Mouse (Mus musculus): Measurements from ENCODE around the gene Tle6.
"Not testable (repeated sequence)": the region's sequence is repeated elsewhere in the genome, so short reads cannot be mapped to it uniquely, and the experiment has no call there.

The Tle6 gene

DNA sequence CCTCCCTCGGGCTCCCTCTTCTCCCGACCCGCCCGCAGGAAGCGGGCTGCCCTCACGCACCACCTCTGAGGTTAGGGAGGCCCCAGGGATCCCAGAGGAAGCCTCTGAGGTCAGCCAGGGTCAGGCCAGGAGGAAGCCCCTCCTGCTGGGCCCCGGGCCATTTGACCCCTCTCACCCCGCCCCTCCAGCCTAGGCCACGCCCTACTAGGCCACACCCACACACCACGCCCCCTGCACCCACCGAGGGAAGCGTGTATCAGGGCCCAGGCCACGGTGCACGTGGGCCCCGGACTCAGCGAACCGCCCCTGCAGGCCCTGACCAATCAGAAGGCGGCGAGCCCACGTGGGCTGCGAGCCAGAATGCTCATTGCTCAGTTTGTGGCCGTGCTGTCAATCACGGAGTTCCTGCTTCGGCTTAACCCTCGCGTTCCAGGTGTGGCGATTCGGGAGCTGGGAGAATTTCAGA, at the start of gene Tle6:
Gene Tle6 (minus strand): TSS at position 336 of the 466 bp plus-strand sequence.
- DNase-seq (ENCODE audit: low spot score): peak; percentile 97

DNA sequence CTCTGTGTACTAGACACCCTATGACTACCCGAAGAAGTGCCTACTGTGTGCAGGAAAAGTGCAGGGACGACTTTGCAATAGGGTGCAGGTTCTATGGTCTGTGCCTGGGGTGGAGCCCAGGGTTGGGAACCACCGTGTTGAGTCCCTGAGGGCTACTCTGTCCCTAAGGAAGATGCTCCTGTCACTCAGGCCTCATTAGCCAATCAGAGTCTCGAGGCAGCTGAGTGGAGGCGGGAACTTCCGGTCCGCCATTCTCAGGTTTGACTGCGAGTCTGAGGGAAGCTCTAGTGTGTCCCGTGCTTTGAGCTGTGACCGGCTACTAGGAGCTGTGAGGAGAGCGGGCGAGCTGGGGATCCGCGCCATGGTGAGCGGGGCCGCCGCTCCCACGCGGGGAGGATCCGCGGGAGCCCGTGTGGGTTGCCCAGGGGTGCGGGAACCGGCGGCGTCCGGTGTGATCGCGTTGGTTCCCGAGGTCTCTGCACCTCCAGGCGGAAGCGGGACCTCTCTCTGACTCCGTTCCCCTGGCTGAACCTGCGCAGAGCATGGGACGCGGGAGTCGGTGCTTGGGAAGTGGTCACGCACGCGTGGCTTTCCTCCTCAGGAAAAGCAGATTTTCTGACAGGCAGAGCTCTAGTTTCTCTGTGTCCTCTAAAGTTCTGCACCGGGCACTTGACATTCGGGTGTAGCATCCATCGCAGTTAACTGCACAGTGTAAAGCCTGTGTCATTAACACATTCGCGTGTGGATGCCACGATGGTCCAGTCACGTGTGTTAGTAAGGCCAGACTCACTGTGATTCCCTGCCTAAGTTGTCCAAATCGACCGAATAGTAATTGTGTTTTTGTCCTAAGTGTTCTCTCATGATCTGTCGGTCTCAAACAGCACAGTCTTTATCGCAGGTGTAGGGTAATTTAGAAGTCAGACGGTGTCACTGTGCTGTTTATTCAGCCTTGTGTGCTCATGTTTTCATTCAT, 48.2 kb upstream of the Tle6 start, which contains the start of gene Gm10778:
Gene Gm10778 (plus strand): TSS at position 257 of the 973 bp plus-strand sequence.
- DNase-seq (ENCODE audit: low spot score): peak; percentile 91

DNA sequence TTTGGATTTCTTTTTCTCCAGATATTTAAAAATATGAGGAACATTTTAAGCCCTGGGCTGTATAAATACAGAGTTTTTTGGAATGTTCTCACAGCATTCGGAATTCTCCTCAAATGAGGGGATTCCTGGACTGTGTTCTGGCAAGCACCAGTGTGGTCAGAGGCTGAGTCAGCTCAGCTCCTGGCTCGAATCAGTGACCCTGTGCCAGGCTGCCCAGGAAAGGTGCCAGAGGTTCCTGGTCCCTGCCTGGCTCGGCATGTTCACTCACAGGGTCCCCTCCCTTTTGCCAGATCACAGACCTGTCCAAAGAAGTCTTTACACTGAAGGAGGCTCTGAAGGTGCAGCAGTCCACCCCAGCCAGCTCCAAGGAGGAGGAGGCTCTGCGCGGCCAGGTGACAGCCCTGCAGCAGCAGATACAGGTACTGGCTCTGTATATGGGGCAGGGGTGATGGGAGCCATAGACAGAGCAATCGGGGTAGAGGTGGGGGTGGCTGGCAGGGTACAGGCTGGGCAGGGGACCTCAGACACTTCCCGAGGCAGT, 45.2 kb upstream of the Tle6 start:
- DNase-seq (ENCODE audit: low spot score): peak; percentile 14

DNA sequence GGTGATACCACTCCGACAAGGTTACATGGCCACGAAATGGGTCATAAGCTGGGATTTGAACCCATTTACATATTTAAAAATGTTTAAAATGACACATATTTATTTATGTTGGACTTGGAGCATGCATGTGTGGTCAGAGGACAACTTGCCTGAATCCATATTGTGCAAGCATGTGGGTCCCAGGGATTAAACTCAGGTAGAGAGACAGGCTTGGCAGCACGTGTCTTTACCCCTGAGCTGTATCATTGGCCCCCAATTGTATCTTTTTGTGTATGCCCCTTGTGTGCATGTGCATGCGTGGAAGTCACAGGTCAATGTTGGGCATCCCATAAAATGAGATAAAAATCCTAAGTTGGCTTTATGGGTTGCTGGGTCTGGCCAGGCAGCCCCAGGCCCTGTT, 44.5 kb upstream of the Tle6 start:
- DNase-seq (ENCODE audit: low spot score): no peak

DNA sequence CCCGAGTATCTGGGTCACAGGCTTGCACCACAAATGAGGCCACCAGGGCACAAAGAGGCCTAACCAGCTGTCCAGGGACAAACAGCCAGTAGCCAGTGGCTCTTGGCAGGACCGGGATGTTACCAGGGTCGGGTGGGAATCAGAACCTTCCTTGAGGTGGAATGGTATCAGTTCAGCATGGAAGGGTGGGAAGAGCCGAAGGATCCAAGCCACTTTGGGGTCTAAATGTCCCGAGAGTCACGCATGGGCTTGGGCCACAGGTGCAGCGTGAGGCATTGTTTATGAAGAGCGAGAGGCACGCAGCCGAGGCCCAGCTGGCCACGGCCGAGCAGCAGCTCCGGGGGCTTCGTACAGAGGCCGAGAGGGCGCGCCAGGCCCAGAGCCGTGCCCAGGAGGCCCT, 43.8 kb upstream of the Tle6 start:
- peak; percentile 13 for DNase-seq (ENCODE audit: low spot score)

DNA sequence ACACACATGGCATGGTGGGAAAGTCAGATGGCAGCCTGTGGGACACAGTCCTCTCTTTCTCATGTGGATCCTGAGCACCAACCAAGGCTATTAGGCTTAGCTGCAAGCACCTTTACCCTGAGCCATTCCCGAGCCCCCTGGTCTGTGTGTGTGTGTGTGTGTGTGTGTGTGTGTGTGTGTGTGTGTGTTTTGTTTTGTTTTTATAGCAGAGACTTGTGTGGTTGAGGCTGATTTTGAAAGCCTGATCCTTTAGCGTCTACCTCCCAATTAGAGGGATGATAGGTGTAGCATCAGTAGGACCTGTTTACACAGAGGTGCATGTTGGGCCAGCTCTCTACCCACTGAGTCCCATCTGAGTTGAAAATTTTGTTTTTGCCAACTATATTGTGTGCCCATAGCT, 43.3 kb upstream of the Tle6 start:
- peak; percentile 4 for DNase-seq (ENCODE audit: low spot score)

DNA sequence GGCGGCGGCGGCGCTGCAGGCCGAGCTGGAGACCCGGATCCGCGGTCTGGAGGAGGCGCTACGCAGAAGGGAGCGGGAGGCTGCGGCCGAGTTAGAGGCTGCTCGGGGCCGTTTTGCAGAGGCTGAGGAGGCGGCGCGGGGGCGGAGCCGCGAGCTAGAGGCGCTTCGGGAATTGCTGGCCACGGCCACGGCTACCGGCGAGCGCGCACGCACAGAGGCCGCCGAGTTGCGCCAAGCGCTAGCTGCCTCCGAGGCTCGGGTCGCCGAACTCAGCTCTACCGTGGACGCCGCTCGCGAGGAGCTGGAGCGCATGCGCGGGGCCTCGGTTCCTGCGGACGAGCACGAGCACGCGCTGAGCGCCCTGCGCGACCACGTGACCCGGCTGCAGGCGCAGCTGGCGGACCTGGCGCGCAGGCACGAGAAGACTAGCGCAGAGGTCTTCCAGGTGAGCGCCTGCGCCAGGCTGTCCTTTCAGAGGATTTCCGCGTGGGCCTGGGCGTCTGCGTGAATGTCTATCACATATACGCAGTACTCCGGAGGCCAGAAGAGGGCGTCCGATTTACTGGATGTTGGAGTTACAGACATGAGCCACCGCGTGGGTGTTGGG, 42.7 kb upstream of the Tle6 start:
- DNase-seq (ENCODE audit: low spot score): peak; percentile 95

DNA sequence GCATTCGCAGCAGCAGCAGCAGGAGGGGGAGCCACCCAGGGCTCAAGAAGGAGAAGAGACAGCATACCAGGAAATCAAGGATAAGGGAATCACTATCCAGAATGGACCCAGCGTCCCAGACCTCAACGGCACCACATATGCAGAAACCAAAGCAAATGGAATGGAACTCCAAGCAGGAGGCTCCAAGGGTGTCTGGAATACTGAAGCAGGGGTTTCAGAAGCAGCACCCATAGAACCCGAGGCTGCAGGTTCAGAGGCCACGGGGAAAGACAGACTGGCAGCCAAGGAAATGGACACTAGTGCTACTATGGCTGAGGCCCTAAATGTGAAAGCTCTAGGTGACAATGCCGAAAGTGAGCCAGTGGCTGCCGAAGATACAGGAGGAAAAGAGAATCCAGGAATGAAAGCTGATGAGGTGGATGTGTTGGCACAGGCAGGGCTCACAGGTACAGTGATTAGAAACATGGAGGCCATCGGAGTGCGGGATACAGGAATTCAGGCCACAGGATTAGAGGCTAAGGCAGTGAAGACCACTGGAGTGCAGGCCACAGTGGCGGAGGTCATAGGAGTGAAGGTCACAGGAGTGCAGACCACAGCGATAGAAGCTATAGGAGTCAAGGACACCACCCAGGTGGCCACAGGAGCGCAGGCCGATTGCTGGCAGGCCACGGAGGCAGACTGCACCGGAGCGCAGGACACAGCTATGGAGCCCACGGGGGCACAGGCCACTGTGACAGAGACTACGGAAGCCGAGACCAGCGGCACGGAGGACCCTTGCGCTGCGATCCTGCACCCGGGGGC, 42.0 kb upstream of the Tle6 start:
- no peak for DNase-seq (ENCODE audit: low spot score)

DNA sequence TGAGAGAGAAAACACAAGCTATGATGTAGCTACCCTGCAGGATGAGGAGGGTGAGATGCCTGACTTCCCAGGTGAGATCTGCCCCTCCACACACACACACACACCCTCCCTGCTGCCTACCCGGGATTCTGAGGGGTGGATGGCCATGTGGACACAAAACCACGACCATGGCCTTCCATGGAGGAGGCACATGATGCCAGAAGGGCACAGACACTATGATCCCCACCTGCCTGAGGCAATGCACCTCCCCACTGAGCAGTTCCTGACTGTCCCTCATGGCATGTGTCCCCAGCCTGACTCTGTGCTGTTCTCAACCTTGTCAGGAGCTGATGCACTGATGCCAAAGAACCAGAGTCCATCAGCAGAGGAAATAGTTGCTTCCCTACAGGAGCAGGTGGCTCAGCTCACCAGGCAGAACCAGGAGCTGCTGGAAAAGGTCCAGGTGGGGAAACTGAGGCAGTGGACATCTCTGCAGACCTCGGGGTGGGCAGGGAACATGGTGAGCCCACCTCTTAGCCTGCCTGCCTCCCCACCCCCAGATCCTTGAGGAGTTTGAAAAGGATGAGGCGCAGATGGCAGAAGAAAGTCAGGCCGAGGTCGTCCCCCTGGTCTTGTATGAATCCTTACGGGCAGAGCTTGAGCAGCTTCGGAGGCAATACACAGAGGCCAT, 41.2 kb upstream of the Tle6 start:
- DNase-seq (ENCODE audit: low spot score): no peak

DNA sequence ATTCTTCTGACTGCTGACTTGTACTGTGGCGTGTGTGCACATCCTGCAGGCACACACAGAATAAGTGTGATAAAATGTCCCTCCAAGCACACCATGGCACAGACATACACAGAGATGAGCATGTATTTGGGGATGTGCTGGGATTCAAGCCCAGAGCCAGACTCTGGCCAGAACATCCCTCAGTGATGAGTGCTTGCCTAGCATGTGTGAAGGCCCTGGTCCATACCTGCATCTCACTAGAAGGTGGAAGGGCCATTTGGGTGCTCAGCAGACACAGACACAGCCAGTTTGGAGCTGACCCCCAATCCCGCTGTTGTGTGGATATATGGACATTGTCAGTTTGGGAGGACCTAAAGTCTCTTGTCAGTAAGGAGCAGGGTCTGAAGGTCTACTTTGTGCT, 40.7 kb upstream of the Tle6 start:
- no peak for DNase-seq (ENCODE audit: low spot score)

DNA sequence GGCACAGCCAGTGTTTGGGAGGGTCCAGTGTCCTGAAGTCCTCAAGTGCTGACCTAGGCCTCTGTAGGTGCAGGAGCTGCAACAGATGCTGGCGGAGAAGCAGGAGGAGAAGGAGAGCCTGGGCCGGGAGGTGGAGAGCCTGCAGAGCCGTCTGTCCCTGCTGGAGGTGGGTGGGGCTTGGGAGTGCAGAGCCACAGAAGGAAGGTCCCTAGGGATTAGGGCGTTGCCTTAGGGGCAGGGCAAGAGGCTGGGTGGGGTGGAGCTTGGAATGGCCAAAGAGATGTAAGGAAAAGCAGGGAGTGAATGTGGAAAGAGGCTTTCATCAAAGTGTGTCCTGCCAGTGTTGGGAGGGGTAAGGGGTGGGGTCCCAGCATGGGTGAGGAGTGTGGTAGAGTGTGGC, 40.0 kb upstream of the Tle6 start:
- not testable (repeated sequence) for DNase-seq (ENCODE audit: low spot score)

DNA sequence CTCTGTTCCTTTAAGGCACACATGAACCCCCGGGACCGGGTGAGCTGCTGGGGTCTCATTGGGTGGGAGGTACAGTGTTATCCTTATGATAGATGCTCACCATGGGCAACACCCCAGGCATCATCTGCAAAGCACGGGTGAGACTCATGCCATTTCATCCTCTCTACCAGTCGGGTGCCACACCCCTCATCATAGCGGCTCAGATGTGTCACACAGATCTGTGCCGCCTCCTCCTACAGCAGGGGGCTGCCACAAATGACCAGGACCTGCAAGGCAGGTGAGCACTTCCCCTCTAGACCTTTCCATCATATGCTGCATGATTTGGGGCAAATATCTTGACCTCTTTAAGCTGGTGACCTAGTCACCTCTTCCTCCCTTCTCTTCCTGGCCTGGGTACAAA, 37.2 kb upstream of the Tle6 start:
- no peak for DNase-seq (ENCODE audit: low spot score)

DNA sequence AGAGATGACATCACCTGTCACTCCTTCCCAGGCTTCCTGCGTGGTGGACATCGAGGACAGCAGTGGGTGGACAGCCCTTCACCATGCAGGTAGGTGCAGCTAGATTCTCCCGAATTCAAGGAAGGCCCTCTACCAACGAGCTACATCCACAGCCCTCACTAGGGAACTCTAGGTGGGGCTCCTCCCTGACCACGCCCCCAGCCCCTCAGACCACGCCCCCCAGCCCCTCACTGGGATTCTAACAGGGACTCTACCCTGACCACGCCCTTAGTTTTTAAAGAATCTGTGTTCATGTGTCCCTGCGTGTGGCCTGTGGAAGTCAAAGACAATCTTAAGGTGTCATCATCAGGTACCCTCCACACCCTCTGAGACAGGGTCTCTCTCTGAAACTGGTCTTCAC, 35.5 kb upstream of the Tle6 start:
- no peak for DNase-seq (ENCODE audit: low spot score)

DNA sequence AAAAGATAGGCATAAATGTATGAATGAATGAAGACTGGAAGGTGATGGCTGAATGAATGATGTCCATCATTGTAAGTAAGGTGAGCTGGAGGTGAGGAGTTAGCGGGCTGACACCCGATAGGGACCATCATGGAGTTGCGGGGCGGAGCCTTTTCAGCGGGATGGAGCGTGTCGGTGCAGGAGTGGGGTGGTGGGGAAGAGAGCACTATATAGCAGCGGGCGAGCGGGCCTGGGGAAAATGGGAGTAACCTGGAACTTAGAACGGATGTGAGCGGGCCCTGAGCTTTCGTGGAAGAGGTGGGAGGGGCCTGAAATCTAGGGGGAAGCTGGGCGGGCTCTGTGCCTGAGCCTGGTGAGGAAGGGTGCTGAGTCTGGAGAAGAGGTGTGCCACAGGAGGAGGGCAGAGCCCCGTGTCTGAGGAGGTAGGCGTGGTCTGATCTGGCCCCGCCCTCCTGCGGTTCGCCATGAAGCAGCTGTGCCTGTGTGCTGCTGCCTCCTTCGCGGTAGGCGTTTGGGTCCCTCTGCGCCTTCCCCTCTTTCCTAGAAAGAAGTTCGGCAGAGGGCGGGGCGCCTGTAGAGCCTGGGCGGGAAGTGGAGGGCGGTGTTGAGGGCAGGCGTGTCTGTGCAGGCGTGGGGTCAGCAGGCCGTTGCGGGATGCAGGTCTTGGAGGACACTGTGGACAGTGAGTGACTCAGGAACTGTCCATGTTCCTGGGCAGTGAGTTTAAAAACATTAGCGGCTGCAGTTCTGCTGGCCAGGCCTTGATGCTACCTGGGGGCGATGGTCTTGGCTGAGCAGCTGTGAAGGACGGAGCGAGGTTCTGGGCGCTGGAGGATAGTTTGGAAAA, 32.6 kb upstream of the Tle6 start:
- DNase-seq (ENCODE audit: low spot score): peak; percentile 78

DNA sequence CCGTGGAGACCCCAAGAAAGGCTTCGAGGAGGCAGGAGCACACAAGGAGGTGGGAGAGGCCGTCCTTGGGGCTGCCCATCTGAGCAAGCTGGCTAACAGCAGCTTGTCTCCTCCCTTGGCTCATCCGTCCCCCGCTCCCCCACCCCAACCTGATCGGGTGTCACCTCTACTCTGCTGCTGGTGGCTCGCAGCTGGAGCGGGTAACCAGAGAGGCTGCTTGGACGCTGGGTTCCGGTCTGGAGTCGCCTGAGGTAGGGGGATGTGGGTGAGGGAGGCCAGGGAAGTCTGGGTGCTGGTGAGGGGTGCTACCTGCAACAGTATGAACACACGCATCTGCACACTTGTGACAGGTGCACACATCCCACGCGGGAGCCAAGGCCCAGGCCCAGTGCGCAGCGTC, 27.5 kb upstream of the Tle6 start, which contains the start of gene Ankrd24:
Gene Ankrd24 (plus strand): TSS at position 151 of the 400 bp plus-strand sequence.
- no peak for DNase-seq (ENCODE audit: low spot score)

DNA sequence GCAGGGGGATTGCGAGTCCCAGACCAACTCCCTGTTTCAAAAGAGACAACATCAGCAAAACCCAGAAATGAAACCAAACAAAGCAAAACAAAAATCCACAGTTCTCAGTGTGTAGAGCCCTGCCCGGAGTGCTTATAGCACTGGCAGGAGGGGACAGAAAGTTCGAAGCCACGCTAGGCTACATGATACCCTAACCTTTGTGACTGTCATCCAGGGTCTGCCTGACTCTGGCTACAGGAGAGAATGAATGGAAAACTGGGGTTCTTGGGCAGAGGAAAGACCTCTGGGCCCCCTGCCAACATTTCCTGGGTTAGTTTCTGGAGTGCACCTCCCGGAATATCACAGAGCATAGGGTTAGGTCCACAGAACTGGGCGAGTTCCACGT, 27.0 kb upstream of the Tle6 start:
- DNase-seq (ENCODE audit: low spot score): peak; percentile 51

DNA sequence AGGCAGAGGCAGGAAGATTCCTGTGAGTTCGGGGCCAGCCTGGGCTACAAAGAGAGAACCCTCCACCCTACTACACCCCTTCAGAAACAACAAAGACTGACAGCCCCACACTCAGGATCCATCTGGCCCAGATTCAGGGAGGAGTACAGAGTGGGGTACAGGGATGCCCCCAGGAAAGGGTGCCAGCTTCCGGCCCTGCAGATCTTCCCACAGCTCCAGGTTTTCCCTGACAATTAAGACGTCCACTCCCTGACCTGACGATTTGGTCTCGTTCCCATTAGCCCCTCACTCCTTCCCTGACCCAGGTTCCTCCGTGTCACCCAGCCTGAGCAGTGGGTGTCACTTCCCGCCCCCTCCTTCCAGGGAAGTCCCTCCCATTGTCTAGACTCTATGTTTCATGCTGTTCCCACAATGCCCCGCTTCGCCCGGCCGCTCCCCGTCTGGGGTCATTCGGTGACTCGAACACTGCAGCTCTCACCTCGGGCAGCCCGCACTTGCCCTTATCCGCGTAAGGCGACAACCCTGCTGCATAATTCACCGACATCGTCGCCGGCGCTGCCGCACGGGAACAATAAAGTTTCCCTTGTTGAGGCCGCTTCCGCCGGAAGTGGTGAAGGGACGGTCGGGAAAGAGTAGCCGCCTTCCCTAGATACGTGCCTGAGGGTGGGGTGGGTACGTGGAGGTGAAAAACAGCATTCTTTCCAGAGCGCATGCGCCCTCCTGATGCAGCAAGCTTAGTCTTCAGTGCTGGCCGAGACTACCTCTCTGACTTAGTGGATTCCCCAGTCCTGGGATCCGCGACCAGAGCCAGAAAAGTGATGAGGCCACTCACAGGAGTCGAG, 26.3 kb upstream of the Tle6 start, which contains the start of gene Sirt6:
Gene Sirt6 (minus strand): TSS at position 804 of the 842 bp plus-strand sequence.
- peak; percentile 93 for DNase-seq (ENCODE audit: low spot score)

DNA sequence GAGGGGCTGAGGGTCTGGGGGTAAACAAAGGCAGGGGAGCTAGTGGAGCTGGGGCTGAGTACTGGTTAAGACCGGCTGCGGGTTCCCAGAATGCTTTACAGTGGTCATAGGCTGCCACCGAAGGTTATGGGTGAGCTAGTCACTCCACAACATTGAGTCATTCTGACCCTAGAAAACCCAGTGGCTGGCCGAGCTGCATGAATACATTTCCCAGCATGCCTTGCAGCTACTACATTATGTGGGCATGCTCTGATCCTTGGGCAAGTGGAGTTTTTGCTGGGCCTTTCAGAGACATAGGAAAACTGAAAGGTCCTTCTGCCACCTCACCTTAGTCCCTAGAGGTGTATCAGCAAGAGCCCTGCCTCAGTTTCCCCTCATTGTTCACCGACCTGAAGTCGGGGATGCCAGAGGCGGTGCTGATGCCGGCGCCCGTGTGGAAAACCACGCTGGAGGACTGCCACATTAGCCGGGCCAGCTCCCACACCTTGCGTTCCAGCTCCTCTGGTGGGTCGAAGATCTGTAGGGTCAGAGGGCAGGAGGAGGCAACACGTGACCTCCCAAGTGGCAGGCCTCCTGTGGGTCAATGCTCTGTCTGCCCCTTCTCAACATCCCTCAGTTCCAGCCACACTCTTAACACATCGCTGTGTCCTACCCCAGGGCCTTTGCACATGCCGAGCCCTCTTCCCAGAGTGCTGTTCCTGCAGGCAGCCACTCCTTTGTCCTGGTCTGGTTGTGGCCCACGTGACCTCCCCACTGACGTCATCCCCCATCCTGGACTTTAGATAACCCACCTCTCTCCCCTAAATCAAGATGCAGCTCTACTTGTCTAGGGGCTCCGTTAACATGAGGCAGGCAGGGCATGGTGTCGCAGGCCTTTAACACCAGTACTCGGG, 25.5 kb upstream of the Tle6 start:
- no peak for DNase-seq (ENCODE audit: low spot score)
